Mouse (Mus musculus): ENCODE results near the gene Xxylt1.

- TF ChIP-seq CTCF (IDR thresholded peaks at IDR 0.05; ENCODE audit: low read depth, low read length) (no peak), TAL1 (conservative IDR thresholded peaks at IDR 0.05; ENCODE audit: low read depth, low read length) (no peak)
Measured at GRCm38 (mm10) chr16:31068280-31068679, 13.0 kb downstream of the Xxylt1 start.

Data from G1E (cell line).